Mouse (Mus musculus) olfactory bulb, adult 2 months (tissue): ENCODE measurements around the gene Gm37419. TPM values are rescaled to one million over a fixed set of nuclear protein-coding genes. Genes with fewer than 3 reads are reported as not detected.

ENCODE experiments used
- H3K27ac ChIP-seq: fragments of 200-500 bp; 2 replicates; pipeline ENCODE4 v1.5.1; 2012; ENCODE audit warnings: low read depth, low read length; ENCODE audit not compliant: insufficient read depth
- H3K4me1 ChIP-seq: fragments of 200-500 bp; 2 replicates; pipeline ENCODE4 v1.6.1; 2012; ENCODE audit warnings: low read length; ENCODE audit not compliant: control insufficient read depth, insufficient read depth
- H3K4me3 ChIP-seq: fragments of 200-500 bp; 2 replicates; pipeline ENCODE4 v1.5.1; 2012; ENCODE audit warnings: mild to moderate bottlenecking, low read depth, low read length, moderate library complexity; ENCODE audit not compliant: insufficient read depth
- CTCF ChIP-seq: fragments of 200-500 bp; IDR thresholded peaks from 2 replicates; pipeline ENCODE4 v1.5.1; 2012; ENCODE audit warnings: low read depth, mild to moderate bottlenecking, low read length, moderate library complexity; ENCODE audit not compliant: insufficient read depth
- POLR2A ChIP-seq: fragments of 200-500 bp; IDR thresholded peaks from 2 replicates; pipeline ENCODE4 v1.6.1; 2012; ENCODE audit warnings: mild to moderate bottlenecking, low read depth, low read length, moderate library complexity; ENCODE audit not compliant: insufficient read depth
- WGBS: fragments of 180-500 bp; shearing (Covaris S2); methylation state at CpG from one replicate; pipeline ENCODE4 v1.1.7; 2018; 5-methylcytosine and 5-hydroxymethylcytosine counted together
- polyA plus RNA-seq: library from polyadenylated mRNA; stranded (reverse); fragments of >200 nt; gene quantifications from 2 replicates; pipeline ENCODE4 v1.2.4, GENCODE M21; 2012; ENCODE audit warnings: low replicate concordance; ENCODE audit not compliant: missing spikeins, insufficient read depth, insufficient read length

The Gm37419 gene
- polyA plus RNA-seq, 1 experiment: not detected

DNA sequence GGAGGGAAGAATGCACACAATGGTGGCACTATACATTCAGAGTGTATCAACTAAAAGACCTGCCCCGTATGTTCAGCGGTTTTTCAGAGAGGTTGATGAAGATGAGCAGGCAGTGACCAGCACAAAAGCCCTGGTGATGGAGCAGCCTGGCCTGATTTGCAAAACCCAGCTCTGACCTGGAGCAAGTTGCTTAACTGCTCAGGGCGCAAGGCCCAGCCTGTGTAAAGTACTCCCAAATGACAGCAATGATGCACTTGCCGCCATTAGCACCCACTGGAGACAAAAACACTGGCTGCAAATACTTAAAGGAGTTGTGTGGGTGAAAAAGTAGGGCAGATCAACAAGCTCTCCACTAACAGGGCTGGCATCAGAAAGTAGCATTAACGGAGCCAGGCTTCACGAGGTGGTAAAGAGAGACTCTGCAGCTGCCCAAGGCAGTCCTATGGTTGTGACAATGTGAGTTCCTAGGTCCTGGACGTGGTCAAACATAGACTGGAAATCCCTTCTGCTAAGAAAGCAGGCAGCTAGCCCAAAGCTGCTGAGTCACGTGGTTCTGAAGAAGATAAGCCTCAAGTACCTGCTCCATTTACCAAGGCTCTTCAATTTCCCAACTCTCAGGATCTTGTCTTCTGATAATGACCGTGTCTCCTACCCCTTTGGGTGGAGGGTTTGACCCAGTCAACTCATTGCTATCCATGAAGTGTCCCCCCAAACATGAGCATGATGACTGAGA is 14.5 kb upstream of the Gm37419 start:
- no peak overlapping the region for H3K4me3 ChIP-seq
- H3K27ac ChIP-seq: no peak overlapping the region
- TF ChIP-seq POLR2A: no peak
- no peak for TF ChIP-seq CTCF
- 81% methylated on average over 9 of the region's 9 CpGs for WGBS
- peaks cover 5% of the 10 kb centered on the region; the same call in 1 of the 2 replicates for H3K4me1 ChIP-seq

- H3K4me1 ChIP-seq: peaks cover 3% of the 10 kb centered on the region; the same call in 1 of the 2 replicates
- H3K4me3 ChIP-seq: no peak overlapping the region
- no peak for TF ChIP-seq CTCF
- no peak for TF ChIP-seq POLR2A
- 96% methylated on average over 2 of the region's 2 CpGs for WGBS
- no peak overlapping the region for H3K27ac ChIP-seq
Observed at GRCm38 (mm10) chr16:23976196-23976595, 12.1 kb upstream of the Gm37419 start.

- TF ChIP-seq POLR2A: no peak
- no peak for TF ChIP-seq CTCF
- peaks cover 9% of the 10 kb centered on the region for H3K4me1 ChIP-seq
- H3K4me3 ChIP-seq: no peak overlapping the region
- WGBS: 84% methylated on average over 3 of the region's 3 CpGs
- no peak overlapping the region; the same call in 1 of the 2 replicates for H3K27ac ChIP-seq
Observed at GRCm38 (mm10) chr16:23977732-23978131, 10.6 kb upstream of the Gm37419 start.

- Histone ChIP-seq H3K27ac (no peak overlapping the region), H3K4me3 (no peak overlapping the region), H3K4me1 (peaks cover 10% of the 10 kb centered on the region)
- TF ChIP-seq CTCF (no peak), POLR2A (no peak)
- 59% methylated on average over 4 of the region's 4 CpGs for WGBS
Observed at GRCm38 (mm10) chr16:23978495-23978894, 9.8 kb upstream of the Gm37419 start.

GRCm38 (mm10) chr16:23979446-23979845 is 8.8 kb upstream of the Gm37419 start:
- Histone ChIP-seq H3K4me1 (peaks cover 12% of the 10 kb centered on the region), H3K4me3 (no peak overlapping the region), H3K27ac (no peak overlapping the region)
- WGBS: 82% methylated on average over 9 of the region's 9 CpGs
- TF ChIP-seq CTCF: no peak
- no peak for TF ChIP-seq POLR2A

- Histone ChIP-seq H3K4me1 (peaks cover 17% of the 10 kb centered on the region), H3K4me3 (no peak overlapping the region), H3K27ac (0 out of 2 replicates have a peak overlapping the region, but pooled peaks have one; percentile 7)
- WGBS: 53% methylated on average over 11 of the region's 11 CpGs
- TF ChIP-seq CTCF: no peak
- TF ChIP-seq POLR2A: no peak
Observed at GRCm38 (mm10) chr16:23980201-23980870, 7.9 kb upstream of the Gm37419 start.

- H3K4me3 ChIP-seq: peak overlapping the region; percentile 16
- peak overlapping the region; percentile 7 for H3K27ac ChIP-seq
- H3K4me1 ChIP-seq: peaks cover 17% of the 10 kb centered on the region
- TF ChIP-seq CTCF: no peak
- TF ChIP-seq POLR2A: no peak
- 11% methylated on average over 32 of the region's 32 CpGs for WGBS
Observed at GRCm38 (mm10) chr16:23980991-23981720, 7.1 kb upstream of the Gm37419 start.

DNA sequence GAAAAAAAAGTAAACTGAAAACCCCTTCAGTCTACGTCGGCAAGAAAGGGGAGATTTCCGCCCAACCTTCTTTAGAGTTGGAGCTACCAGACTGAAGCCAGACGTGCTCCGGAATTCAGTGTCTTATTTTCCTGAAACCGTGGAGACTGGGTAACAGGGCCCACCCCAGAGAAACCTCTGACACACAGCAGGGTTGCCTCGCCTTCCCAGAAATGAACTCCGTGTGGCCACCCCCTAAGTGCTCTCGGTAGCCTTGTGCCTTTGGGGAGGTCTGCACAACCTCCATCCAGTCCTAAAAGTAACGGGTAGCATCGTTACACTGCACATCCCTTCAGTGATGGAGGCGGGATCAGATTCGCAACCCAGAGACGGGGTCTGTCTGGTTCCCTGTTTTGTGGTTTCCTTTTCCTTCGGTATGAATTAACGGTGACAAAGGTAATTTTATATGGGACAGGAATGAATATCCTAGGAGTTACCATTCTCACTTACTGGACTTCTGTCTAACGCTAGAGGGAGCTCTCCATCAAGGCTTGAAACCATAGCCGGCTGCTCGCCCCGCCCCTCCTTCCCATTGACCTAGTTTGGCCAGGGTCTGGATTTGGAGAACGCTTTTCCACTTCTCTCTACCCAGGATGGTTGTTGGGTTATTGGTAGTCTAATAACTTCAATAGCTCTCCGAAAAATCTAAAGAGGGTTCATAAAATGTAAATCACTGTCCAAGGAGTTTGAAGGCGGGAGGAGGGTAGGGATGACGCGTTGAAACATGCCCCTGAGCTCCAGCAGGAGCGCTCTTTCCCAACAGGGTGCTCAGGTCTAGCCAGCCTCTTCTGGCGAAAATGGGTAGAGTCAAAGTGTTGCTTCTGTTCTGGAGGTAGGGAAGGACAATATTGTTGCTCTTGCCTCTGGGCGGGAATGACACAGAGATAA is 6.1 kb upstream of the Gm37419 start:
- Histone ChIP-seq H3K27ac (peak overlapping the region; percentile 26), H3K4me3 (peak overlapping the region; percentile 36), H3K4me1 (peaks cover 21% of the 10 kb centered on the region)
- WGBS: 10% methylated on average over 28 of the region's 28 CpGs
- peak; percentile 28; the same call in 1 of the 2 replicates for TF ChIP-seq POLR2A
- peak; percentile 38; the same call in 1 of the 2 replicates for TF ChIP-seq CTCF
